Mouse (Mus musculus): ENCODE measurements around the gene Casr.

GRCm38 (mm10) chr16:36476866-36477265 lies 85.1 kb downstream of the Casr start:
- TF ChIP-seq CTCF (IDR thresholded peaks at IDR 0.05; ENCODE audit: insufficient read depth, low read depth, low read length) (no peak), POLR2A (IDR thresholded peaks at IDR 0.05; ENCODE audit: insufficient read depth, low read depth, low read length) (no peak)

Data from olfactory bulb, adult 2 months (tissue).